Mouse (Mus musculus) right cerebral cortex, postnatal 14 days (tissue): ENCODE results near the gene Poldip2.
A peak's percentile ranks its signal among the peaks of the same experiment; 100 is the strongest.

ENCODE experiments used
- DNase-seq: peaks from one replicate; pipeline ENCODE4 v3.0.0; 2022

The Poldip2 gene

GRCm38 (mm10) chr11:78547718-78548460 lies 35.9 kb downstream of the Poldip2 start:
- DNase-seq: no peak

- no peak for DNase-seq
Measured at GRCm38 (mm10) chr11:78549491-78549987, 37.5 kb downstream of the Poldip2 start.

GRCm38 (mm10) chr11:78550168-78551058 lies 38.4 kb downstream of the Poldip2 start, which contains the start of gene Tmem97:
Gene Tmem97, minus strand, starts transcription at chr11:78550777.
- DNase-seq: peak; percentile 95

- DNase-seq: no peak
Measured at GRCm38 (mm10) chr11:78551059-78551398, 39.0 kb downstream of the Poldip2 start.

- DNase-seq: no peak
Measured at GRCm38 (mm10) chr11:78555623-78556022, 43.6 kb downstream of the Poldip2 start.

- DNase-seq: no peak
Measured at GRCm38 (mm10) chr11:78556070-78556469, 44.1 kb downstream of the Poldip2 start.

- no peak for DNase-seq
Measured at GRCm38 (mm10) chr11:78557241-78557640, 45.2 kb downstream of the Poldip2 start.

- peak; percentile 72 for DNase-seq
Measured at GRCm38 (mm10) chr11:78560447-78560846, 48.5 kb downstream of the Poldip2 start.

- DNase-seq: no peak
Measured at GRCm38 (mm10) chr11:78566775-78567174, 54.8 kb downstream of the Poldip2 start.

GRCm38 (mm10) chr11:78567614-78568013 lies 55.6 kb downstream of the Poldip2 start:
- no peak for DNase-seq

GRCm38 (mm10) chr11:78568827-78569226 lies 56.8 kb downstream of the Poldip2 start:
- DNase-seq: no peak

- no peak for DNase-seq
Measured at GRCm38 (mm10) chr11:78569806-78570205, 57.8 kb downstream of the Poldip2 start.

GRCm38 (mm10) chr11:78571441-78571840 lies 59.4 kb downstream of the Poldip2 start:
- peak; percentile 19 for DNase-seq

- no peak for DNase-seq
Measured at GRCm38 (mm10) chr11:78571854-78572253, 59.9 kb downstream of the Poldip2 start.
